Mouse (Mus musculus) midbrain, embryonic 12.5 days (tissue): ENCODE measurements around the gene Ccr7. TPM values are rescaled to one million over a fixed set of nuclear protein-coding genes. Genes with fewer than 3 reads are reported as not detected.

Experiments
- ATAC-seq: fragments of 200-750 bp; cut with Nextera tagmentation; 2 replicates; pipeline ENCODE4 v1.8.0; 2017; ENCODE audit warnings: low read depth, moderate TSS enrichment, moderate library complexity; ENCODE audit not compliant: low FRiP score
- H3K27ac ChIP-seq: fragments of 300-500 bp; sonication (generic); replicated peaks from 2 replicates; pipeline ENCODE4 v1.5.1; 2016; ENCODE audit warnings: mild to moderate bottlenecking
- H3K27me3 ChIP-seq: fragments of 300-500 bp; sonication (generic); 2 replicates; pipeline ENCODE4 v1.6.1; 2016; ENCODE audit warnings: mild to moderate bottlenecking
- H3K36me3 ChIP-seq: fragments of 300-500 bp; sonication (generic); 2 replicates; pipeline ENCODE4 v1.6.1; 2016
- H3K4me1 ChIP-seq: fragments of 300-500 bp; sonication (generic); 2 replicates; pipeline ENCODE4 v1.6.1; 2016
- H3K4me2 ChIP-seq: fragments of 300-500 bp; sonication (generic); replicated peaks from 2 replicates; pipeline ENCODE4 v1.6.1; 2016; ENCODE audit warnings: mild to moderate bottlenecking, moderate library complexity
- H3K4me3 ChIP-seq: fragments of 300-500 bp; sonication (generic); 2 replicates; pipeline ENCODE4 v1.5.1; 2016; ENCODE audit warnings: mild to moderate bottlenecking
- H3K9ac ChIP-seq: fragments of 300-500 bp; sonication (generic); replicated peaks from 2 replicates; pipeline ENCODE4 v1.6.1; 2016; ENCODE audit warnings: mild to moderate bottlenecking, moderate library complexity
- H3K9me3 ChIP-seq: fragments of 300-500 bp; sonication (generic); 2 replicates; pipeline ENCODE4 v1.6.1; 2016; ENCODE audit warnings: mild to moderate bottlenecking
- WGBS: fragments of 180-500 bp; shearing (Covaris S2); methylation state at CpG from one replicate; pipeline ENCODE4 v1.1.7; 2016; 5-methylcytosine and 5-hydroxymethylcytosine counted together
- polyA plus RNA-seq: library from polyadenylated mRNA; unstranded; fragments of >200 nt; fragmentation: Nextera tagmentation; extraction: Ambion mirVana; gene quantifications from 2 replicates; pipeline ENCODE4 v1.2.1, GENCODE M21; 2016

Ccr7 gene
- polyA plus RNA-seq: 0.11 TPM in 1 of 2 replicates, not detected in the other

- Histone ChIP-seq H3K4me2 (no peak within 1 kb of the TSS), H3K4me1 (no peaks in the 10 kb centered on the region), H3K36me3 (no peaks in the 10 kb centered on the region), H3K27ac (no peak within 1 kb of the TSS), H3K9ac (no peak within 1 kb of the TSS), H3K4me3 (no peak within 1 kb of the TSS), H3K27me3 (peaks cover 11% of the 10 kb centered on the region; the same call in 1 of the 2 replicates), H3K9me3 (no peaks in the 10 kb centered on the region)
- WGBS: 83% methylated on average over 12 of the region's 12 CpGs
- ATAC-seq: no peak
Measured at GRCm38 (mm10) chr11:99154987-99155641, at the start of gene Ccr7. TSS of gene Ccr7 (minus strand) at chr11:99155077.

- no peaks in the 10 kb centered on the region for H3K9me3 ChIP-seq
- no peaks in the 10 kb centered on the region for H3K4me1 ChIP-seq
- no peak overlapping the region for H3K4me3 ChIP-seq
- H3K27ac ChIP-seq: no peak overlapping the region
- peaks cover 8% of the 10 kb centered on the region for H3K27me3 ChIP-seq
- no peak overlapping the region for H3K4me2 ChIP-seq
- ATAC-seq: no peak
- H3K9ac ChIP-seq: no peak overlapping the region
- WGBS: 26% methylated on average over 14 of the region's 14 CpGs
- no peaks in the 10 kb centered on the region for H3K36me3 ChIP-seq
Measured at GRCm38 (mm10) chr11:99189154-99189582, 34.3 kb upstream of the Ccr7 start.

- Histone ChIP-seq H3K9me3 (no peaks in the 10 kb centered on the region), H3K36me3 (no peaks in the 10 kb centered on the region), H3K27me3 (peaks cover 8% of the 10 kb centered on the region), H3K4me3 (no peak overlapping the region), H3K27ac (no peak overlapping the region), H3K4me1 (no peaks in the 10 kb centered on the region), H3K9ac (no peak overlapping the region), H3K4me2 (no peak overlapping the region)
- WGBS: 93% methylated on average over 4 of the region's 4 CpGs
- no peak for ATAC-seq
Measured at GRCm38 (mm10) chr11:99187348-99187747, 32.5 kb upstream of the Ccr7 start.

- H3K36me3 ChIP-seq: no peaks in the 10 kb centered on the region
- no peak overlapping the region for H3K4me3 ChIP-seq
- H3K4me1 ChIP-seq: no peaks in the 10 kb centered on the region
- peaks cover 8% of the 10 kb centered on the region for H3K27me3 ChIP-seq
- H3K27ac ChIP-seq: no peak overlapping the region
- WGBS: 80% methylated on average over 2 of the region's 2 CpGs
- no peak overlapping the region for H3K9ac ChIP-seq
- H3K4me2 ChIP-seq: no peak overlapping the region
- H3K9me3 ChIP-seq: no peaks in the 10 kb centered on the region
- ATAC-seq: no peak
Measured at GRCm38 (mm10) chr11:99186836-99187235, 32.0 kb upstream of the Ccr7 start.

- H3K27me3 ChIP-seq: no peaks in the 10 kb centered on the region; the same call in 1 of the 2 replicates
- no peaks in the 10 kb centered on the region for H3K36me3 ChIP-seq
- no peak overlapping the region for H3K4me3 ChIP-seq
- H3K4me1 ChIP-seq: no peaks in the 10 kb centered on the region
- ATAC-seq: no peak
- H3K27ac ChIP-seq: no peak overlapping the region
- H3K4me2 ChIP-seq: no peak overlapping the region
- no peaks in the 10 kb centered on the region for H3K9me3 ChIP-seq
- no peak overlapping the region for H3K9ac ChIP-seq
- 80% methylated on average over 11 of the region's 11 CpGs for WGBS
Measured at GRCm38 (mm10) chr11:99182575-99182974, 27.7 kb upstream of the Ccr7 start.

GRCm38 (mm10) chr11:99180071-99180470 is 25.2 kb upstream of the Ccr7 start:
- Histone ChIP-seq H3K27me3 (no peaks in the 10 kb centered on the region), H3K9ac (no peak overlapping the region), H3K4me1 (no peaks in the 10 kb centered on the region), H3K9me3 (no peaks in the 10 kb centered on the region), H3K27ac (no peak overlapping the region), H3K4me3 (no peak overlapping the region), H3K36me3 (no peaks in the 10 kb centered on the region), H3K4me2 (no peak overlapping the region)
- no peak for ATAC-seq
- 90% methylated on average over 5 of the region's 5 CpGs for WGBS

- WGBS: 95% methylated on average over 1 of the region's 3 CpGs
- Histone ChIP-seq H3K4me1 (no peaks in the 10 kb centered on the region), H3K36me3 (no peaks in the 10 kb centered on the region), H3K27ac (no peak overlapping the region), H3K4me3 (no peak overlapping the region), H3K9me3 (no peaks in the 10 kb centered on the region), H3K9ac (no peak overlapping the region), H3K27me3 (no peaks in the 10 kb centered on the region), H3K4me2 (no peak overlapping the region)
- no peak for ATAC-seq
Measured at GRCm38 (mm10) chr11:99177925-99178198, 23.0 kb upstream of the Ccr7 start.

- H3K4me2 ChIP-seq: no peak overlapping the region
- H3K27me3 ChIP-seq: no peaks in the 10 kb centered on the region
- no peaks in the 10 kb centered on the region for H3K4me1 ChIP-seq
- H3K36me3 ChIP-seq: no peaks in the 10 kb centered on the region
- no peaks in the 10 kb centered on the region for H3K9me3 ChIP-seq
- no peak overlapping the region for H3K4me3 ChIP-seq
- ATAC-seq: no peak
- H3K9ac ChIP-seq: no peak overlapping the region
- 76% methylated on average over 5 of the region's 5 CpGs for WGBS
- no peak overlapping the region for H3K27ac ChIP-seq
Measured at GRCm38 (mm10) chr11:99177054-99177924, 22.4 kb upstream of the Ccr7 start.

- Histone ChIP-seq H3K27me3 (no peaks in the 10 kb centered on the region), H3K4me3 (no peak overlapping the region), H3K9me3 (no peaks in the 10 kb centered on the region), H3K27ac (no peak overlapping the region), H3K4me1 (0 out of 2 replicates have a peak, but pooled peaks cover 4% of the 10 kb centered on the region), H3K36me3 (no peaks in the 10 kb centered on the region), H3K9ac (no peak overlapping the region), H3K4me2 (no peak overlapping the region)
- WGBS: 79% methylated on average over 4 of the region's 4 CpGs
- ATAC-seq: no peak
Measured at GRCm38 (mm10) chr11:99172002-99172401, 17.1 kb upstream of the Ccr7 start.

- Histone ChIP-seq H3K4me3 (no peak overlapping the region), H3K36me3 (no peaks in the 10 kb centered on the region), H3K4me2 (no peak overlapping the region), H3K27me3 (no peaks in the 10 kb centered on the region), H3K9ac (no peak overlapping the region), H3K9me3 (no peaks in the 10 kb centered on the region), H3K27ac (no peak overlapping the region), H3K4me1 (0 out of 2 replicates have a peak, but pooled peaks cover 4% of the 10 kb centered on the region)
- ATAC-seq: no peak
- 68% methylated on average over 2 of the region's 2 CpGs for WGBS
Measured at GRCm38 (mm10) chr11:99171442-99171841, 16.6 kb upstream of the Ccr7 start.

- Histone ChIP-seq H3K4me2 (no peak overlapping the region), H3K36me3 (no peaks in the 10 kb centered on the region), H3K27me3 (no peaks in the 10 kb centered on the region), H3K27ac (no peak overlapping the region), H3K9me3 (no peaks in the 10 kb centered on the region), H3K4me3 (no peak overlapping the region), H3K4me1 (0 out of 2 replicates have a peak, but pooled peaks cover 4% of the 10 kb centered on the region), H3K9ac (no peak overlapping the region)
- ATAC-seq: no peak
- 82% methylated on average over 12 of the region's 12 CpGs for WGBS
Measured at GRCm38 (mm10) chr11:99170547-99171267, 15.8 kb upstream of the Ccr7 start.

- no peaks in the 10 kb centered on the region for H3K27me3 ChIP-seq
- H3K4me1 ChIP-seq: 0 out of 2 replicates have a peak, but pooled peaks cover 4% of the 10 kb centered on the region
- ATAC-seq: no peak
- H3K36me3 ChIP-seq: no peaks in the 10 kb centered on the region
- H3K9me3 ChIP-seq: no peaks in the 10 kb centered on the region
- H3K9ac ChIP-seq: no peak overlapping the region
- no peak overlapping the region for H3K27ac ChIP-seq
- H3K4me3 ChIP-seq: no peak overlapping the region
- H3K4me2 ChIP-seq: no peak overlapping the region
- 91% methylated on average over 6 of the region's 6 CpGs for WGBS
Measured at GRCm38 (mm10) chr11:99170005-99170404, 15.1 kb upstream of the Ccr7 start.
